31 mouse cellular contexts compared by ENCODE assay signal in genomic region chr13:52361177-52361846, GRCm38 (mm10).
A peak's percentile ranks its signal among the peaks of the same experiment; 100 is the strongest.
DNase-seq lines count a peak whose midpoint lies in the region; ATAC-seq and TF ChIP-seq lines count a peak whose summit lies in the region.
"Had no signal": no experiment of that assay in that cellular context is flagged by ENCODE, and none has a peak within 500 bp of the region (broad histone marks: within the 10 kb centered on the region; RNA-seq: fewer than 3 reads in every experiment).

No protein-coding gene starts in this region.

- H3K27ac ChIP-seq in forebrain, postnatal 0 days (ENCODE audit: low read depth, low read length), result peak overlapping the region; percentile 75
- no peak overlapping the region for H3K27ac ChIP-seq in forebrain, embryonic 13.5 days
- H3K27ac ChIP-seq in stomach, postnatal 0 days (replicated peaks), result no peak overlapping the region
- no peak overlapping the region for H3K27ac ChIP-seq in hindbrain, embryonic 16.5 days (ENCODE audit: low read depth, low read length)
- H3K27ac ChIP-seq: embryonic facial prominence, embryonic 12.5 days; hindbrain, embryonic 14.5 days; limb, embryonic 15.5 days; liver, embryonic 14.5 days; midbrain, embryonic 10.5 days; neural tube, embryonic 12.5 days had no signal

- no peak overlapping the region for H3K9ac ChIP-seq in forebrain, postnatal 0 days
- no peak overlapping the region for H3K9ac ChIP-seq in forebrain, embryonic 13.5 days
- no peak overlapping the region for H3K9ac ChIP-seq in stomach, postnatal 0 days (ENCODE audit: low read length)
- H3K9ac ChIP-seq in hindbrain, embryonic 16.5 days (ENCODE audit: low read depth, low read length), result no peak overlapping the region
- H3K9ac ChIP-seq: embryonic facial prominence, embryonic 12.5 days; hindbrain, embryonic 14.5 days; limb, embryonic 15.5 days; liver, embryonic 14.5 days; neural tube, embryonic 12.5 days had no signal

- DNase-seq in forebrain, postnatal 0 days, result peak; percentile 72
- peak; percentile 21 for DNase-seq in layer of hippocampus, adult 9-11 months
- DNase-seq in layer of hippocampus, adult 9-10 months (ENCODE audit: low spot score), result no peak
- DNase-seq in right cerebral cortex, postnatal 10 days (ENCODE audit: low spot score in 2 of 2), result peak; percentile 33 to 57
- no peak for DNase-seq in right cerebral cortex, postnatal 4 days
- no peak for DNase-seq in stomach, postnatal 0 days (ENCODE audit: low spot score)
- DNase-seq: adrenal gland, adult 2 months; adrenal gland, postnatal 36 days; B cell, adult 2 months; cerebellum, adult 9-10 months; embryo, embryonic 11 days; gastrocnemius, postnatal 14 days; kidney, adult 2 months; kidney, postnatal 4 days; left cerebral cortex, postnatal 4 days; lung, adult 2 months; right cerebral cortex, adult 18-20 months had no signal

- 0 out of 2 replicates have a peak, but pooled peaks cover 3% of the 10 kb centered on the region for H3K4me1 ChIP-seq in forebrain, postnatal 0 days (ENCODE audit: insufficient read depth)
- no peaks in the 10 kb centered on the region for H3K4me1 ChIP-seq in forebrain, embryonic 13.5 days
- no peaks in the 10 kb centered on the region for H3K4me1 ChIP-seq in stomach, postnatal 0 days (replicated peaks; ENCODE audit: control insufficient read depth, insufficient read depth)
- no peaks in the 10 kb centered on the region for H3K4me1 ChIP-seq in hindbrain, embryonic 16.5 days (ENCODE audit: control insufficient read depth, insufficient read depth, low read depth, low read length)
- H3K4me1 ChIP-seq: embryonic facial prominence, embryonic 12.5 days; limb, embryonic 15.5 days; neural tube, embryonic 12.5 days had no signal

- no peaks in the 10 kb centered on the region for H3K27me3 ChIP-seq in forebrain, postnatal 0 days (ENCODE audit: insufficient read depth, low read length)
- H3K27me3 ChIP-seq in forebrain, embryonic 13.5 days, result no peaks in the 10 kb centered on the region
- no peaks in the 10 kb centered on the region for H3K27me3 ChIP-seq in stomach, postnatal 0 days (ENCODE audit: control insufficient read depth, insufficient read depth, low read length)
- no peaks in the 10 kb centered on the region for H3K27me3 ChIP-seq in hindbrain, embryonic 16.5 days (replicated peaks; ENCODE audit: control insufficient read depth, insufficient read depth, low read length)
- H3K27me3 ChIP-seq: CH12.LX; embryonic facial prominence, embryonic 12.5 days; limb, embryonic 15.5 days; neural tube, embryonic 12.5 days had no signal

- no peak overlapping the region for H3K4me2 ChIP-seq in forebrain, postnatal 0 days (ENCODE audit: low read depth)
- H3K4me2 ChIP-seq in forebrain, embryonic 13.5 days, result no peak overlapping the region
- no peak overlapping the region for H3K4me2 ChIP-seq in stomach, postnatal 0 days (replicated peaks; ENCODE audit: low read depth)
- no peak overlapping the region for H3K4me2 ChIP-seq in hindbrain, embryonic 16.5 days (ENCODE audit: low read length)
- H3K4me2 ChIP-seq: embryonic facial prominence, embryonic 12.5 days; heart, embryonic 11.5 days; hindbrain, embryonic 14.5 days; limb, embryonic 15.5 days; neural tube, embryonic 12.5 days had no signal

- no peak overlapping the region for H3K4me3 ChIP-seq in forebrain, postnatal 0 days (ENCODE audit: low read depth, low read length)
- no peak overlapping the region for H3K4me3 ChIP-seq in forebrain, embryonic 13.5 days
- H3K4me3 ChIP-seq in stomach, postnatal 0 days (ENCODE audit: low read depth, low read length), result no peak overlapping the region
- no peak overlapping the region for H3K4me3 ChIP-seq in hindbrain, embryonic 16.5 days (ENCODE audit: low read length)
- H3K4me3 ChIP-seq: embryonic facial prominence, embryonic 12.5 days; limb, embryonic 15.5 days; midbrain, embryonic 10.5 days; myocyte; neural tube, embryonic 12.5 days had no signal

- ATAC-seq in forebrain, postnatal 0 days, result peak; percentile 94
- no peak for ATAC-seq in forebrain, embryonic 13.5 days
- ATAC-seq in stomach, postnatal 0 days (ENCODE audit: low FRiP score, low TSS enrichment), result peak; percentile 86
- no peak for ATAC-seq in hindbrain, embryonic 16.5 days
- ATAC-seq: activated CD4-positive, CD25-positive, alpha-beta regulatory T cell, adult 4 months; inflammation-experienced regulatory T-cells, adult 6 months; midbrain, embryonic 16.5 days had no signal

- no peak for TF ChIP-seq CTCF in forebrain, postnatal 0 days (IDR thresholded peaks at IDR 0.05; ENCODE audit: low read depth)
- no peak for TF ChIP-seq CTCF in stomach, postnatal 0 days (IDR thresholded peaks at IDR 0.05; ENCODE audit: low read depth)

- 55% methylated on average over 4 of the region's 4 CpGs for WGBS in forebrain, postnatal 0 days
- WGBS in forebrain, embryonic 13.5 days, result 78% methylated on average over 4 of the region's 4 CpGs
- 53% methylated on average over 4 of the region's 4 CpGs for WGBS in stomach, postnatal 0 days
- 72% methylated on average over 4 of the region's 4 CpGs for WGBS in hindbrain, embryonic 16.5 days

- H3K36me3 ChIP-seq in forebrain, postnatal 0 days (ENCODE audit: insufficient read depth), result no peaks in the 10 kb centered on the region
- H3K36me3 ChIP-seq in forebrain, embryonic 13.5 days (ENCODE audit: poor library complexity, severe bottlenecking), result no peaks in the 10 kb centered on the region
- H3K36me3 ChIP-seq in stomach, postnatal 0 days (ENCODE audit: control insufficient read depth, insufficient read depth, low read length), result no peaks in the 10 kb centered on the region
- H3K36me3 ChIP-seq in hindbrain, embryonic 16.5 days (ENCODE audit: control insufficient read depth, insufficient read depth, low read length), result no peaks in the 10 kb centered on the region
- H3K36me3 ChIP-seq: embryonic facial prominence, embryonic 12.5 days; limb, embryonic 15.5 days; midbrain, embryonic 10.5 days; neural tube, embryonic 12.5 days had no signal

- no peaks in the 10 kb centered on the region for H3K9me3 ChIP-seq in forebrain, postnatal 0 days (ENCODE audit: low read length)
- peaks cover 6% of the 10 kb centered on the region; the same call in 1 of the 2 replicates for H3K9me3 ChIP-seq in forebrain, embryonic 13.5 days (replicated peaks)
- H3K9me3 ChIP-seq in stomach, postnatal 0 days (ENCODE audit: control insufficient read depth, low read length), result 0 out of 2 replicates have a peak, but pooled peaks cover 3% of the 10 kb centered on the region
- peaks cover 6% of the 10 kb centered on the region for H3K9me3 ChIP-seq in hindbrain, embryonic 16.5 days (ENCODE audit: control insufficient read depth, low read length)
- H3K9me3 ChIP-seq: embryonic facial prominence, embryonic 12.5 days; limb, embryonic 15.5 days; neural tube, embryonic 12.5 days had no signal

- no peak for TF ChIP-seq EP300 in stomach, postnatal 0 days (optimal IDR thresholded peaks at IDR 0.05)

Comparison
In these comparisons a context has a peak if more than half of its experiments do, and no peak if none do; other contexts are left out.
1. ATAC-seq: peak in forebrain, postnatal 0 days (single experiment) and stomach, postnatal 0 days (single experiment); none in forebrain, embryonic 13.5 days (single experiment) and hindbrain, embryonic 16.5 days (single experiment).
2. DNase-seq: peak in forebrain, postnatal 0 days (single experiment), layer of hippocampus, adult 9-11 months (single experiment) and right cerebral cortex, postnatal 10 days (2 of 2); none in layer of hippocampus, adult 9-10 months (single experiment), right cerebral cortex, postnatal 4 days (single experiment) and stomach, postnatal 0 days (single experiment).